Mouse (Mus musculus) ES-Bruce4 (cell line): Measurements from ENCODE around the gene Lrpprc.

Source experiments
- CTCF ChIP-seq: IDR thresholded peaks from one replicate; pipeline ENCODE4 v1.8.1; 2011; ENCODE audit warnings: low read depth, low read length
- EP300 ChIP-seq: IDR thresholded peaks from 2 replicates; pipeline ENCODE4 v1.6.1; 2011; ENCODE audit warnings: low read depth, low read length; ENCODE audit not compliant: insufficient read depth

GRCm38 (mm10) chr17:84682734-84683717 is 107.6 kb downstream of the Lrpprc start, which contains the start of gene Abcg5:
- TF ChIP-seq CTCF = no peak
- no peak for TF ChIP-seq EP300
